Mouse (Mus musculus): ENCODE results near the gene Iqsec2.

DNA sequence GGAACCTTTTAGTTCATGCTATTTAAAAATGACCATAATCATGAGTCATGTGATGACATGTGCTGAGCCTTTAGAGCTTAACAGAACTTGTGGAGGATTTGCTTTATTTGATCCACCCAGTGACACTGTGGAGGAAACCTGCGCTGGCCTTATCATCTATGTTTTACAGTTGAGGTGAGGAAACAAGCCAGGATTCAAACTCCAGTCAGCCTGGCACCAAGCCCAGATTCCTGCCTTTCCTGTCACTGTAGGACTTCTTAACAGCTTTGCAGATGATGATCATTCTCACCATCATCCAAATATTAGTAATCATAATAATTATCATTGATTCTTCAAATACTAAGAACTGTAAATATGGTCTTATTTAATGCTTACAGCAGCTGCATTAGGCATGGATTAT, 24.5 kb downstream of the Iqsec2 start:
- no peak for TF ChIP-seq CTCF (IDR thresholded peaks at IDR 0.05; ENCODE audit: extremely low read depth, insufficient read depth, low read length)
- TF ChIP-seq POLR2A (IDR thresholded peaks at IDR 0.05; ENCODE audit: extremely low read depth, insufficient read depth, low read length), result no peak
